ENCODE assay signal across 21 mouse cellular contexts in the genomic region with DNA sequence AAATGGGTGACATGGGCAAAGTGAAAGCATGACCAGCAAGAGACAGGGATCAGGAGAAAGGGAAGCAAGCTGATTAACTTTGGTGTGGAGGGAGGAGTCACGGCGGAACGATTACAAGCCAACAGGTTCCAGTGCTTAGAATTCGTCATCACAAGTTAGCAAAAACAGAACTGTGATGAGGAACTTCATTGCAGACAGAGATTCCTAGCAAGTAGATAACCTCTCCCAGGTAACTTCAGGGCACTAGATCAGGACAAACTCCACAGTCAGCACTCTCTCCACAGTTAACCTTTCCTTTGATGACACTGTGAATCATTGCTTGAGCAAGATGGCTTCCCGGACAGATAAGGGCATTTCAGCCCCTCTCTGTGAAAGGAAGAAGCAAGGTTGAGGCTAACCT. TPM values are rescaled to one million over a fixed set of nuclear protein-coding genes. Genes with fewer than 3 reads are reported as not detected.
"Had no signal": no experiment of that assay in that cellular context is flagged by ENCODE, and none has a peak within 500 bp of the region (broad histone marks: within the 10 kb centered on the region; RNA-seq: fewer than 3 reads in every experiment).

No protein-coding gene starts in this region.

- H3K27ac ChIP-seq: kidney, postnatal 0 days; liver, embryonic 13.5 days; stomach, embryonic 15.5 days had no signal

- H3K36me3 ChIP-seq: liver, embryonic 13.5 days; stomach, embryonic 15.5 days had no signal

- H3K9ac ChIP-seq: liver, embryonic 13.5 days; stomach, embryonic 15.5 days had no signal

- H3K4me3 ChIP-seq: liver, embryonic 13.5 days; stomach, embryonic 15.5 days had no signal

- H3K4me1 ChIP-seq: liver, embryonic 13.5 days; stomach, embryonic 15.5 days had no signal

- H3K9me3 ChIP-seq: liver, embryonic 13.5 days; stomach, embryonic 15.5 days had no signal

- H3K27me3 ChIP-seq: liver, embryonic 13.5 days; stomach, embryonic 15.5 days had no signal

- DNase-seq: kidney, adult 2 months; kidney, postnatal 25 days; liver, embryonic 13.5 days; lung, adult 2 months; lung, postnatal 14 days; lung, postnatal 4 days; midbrain, embryonic 14.5 days; right cerebral cortex, adult 18-20 months; right cerebral cortex, postnatal 14 days; right cerebral cortex, postnatal 4 days; spleen, adult 18-20 months; thymus, postnatal 25 days had no signal

- H3K4me2 ChIP-seq: liver, embryonic 13.5 days; midbrain, embryonic 11.5 days; stomach, embryonic 15.5 days had no signal

RNA-seq across cellular contexts. Expression of gene Hgd, which starts 17.5 kb away (rescaled TPM):
- total RNA-seq: left cerebral cortex, postnatal 10 days; left cerebral cortex, postnatal 36 days; megakaryocyte progenitor cell, adult 5-6 weeks; megakaryocyte-erythroid progenitor cell, adult 5-6 weeks had no signal
- polyA plus RNA-seq: limb, embryonic 11.5 days; neural tube, embryonic 14.5 days had no signal
